Mouse (Mus musculus) stomach, embryonic 16.5 days (tissue): ENCODE results near the gene Pdk2. TPM values are rescaled to one million over a fixed set of nuclear protein-coding genes. Genes with fewer than 3 reads are reported as not detected.

Source experiments
- ATAC-seq: fragments of 200-750 bp; cut with Nextera tagmentation; 2 replicates; pipeline ENCODE4 v1.8.0; 2017; ENCODE audit warnings: moderate number of reproducible peaks, moderate TSS enrichment; ENCODE audit not compliant: insufficient read depth, low FRiP score
- H3K27ac ChIP-seq: fragments of 300-500 bp; sonication (generic); 2 replicates; pipeline ENCODE4 v1.5.1; 2014; ENCODE audit warnings: low read length
- H3K27me3 ChIP-seq: fragments of 300-500 bp; sonication (generic); 2 replicates; pipeline ENCODE4 v1.6.1; 2014; ENCODE audit warnings: low read length, control low read depth, mixed read lengths; ENCODE audit not compliant: control insufficient read depth, insufficient read depth
- H3K36me3 ChIP-seq: fragments of 300-500 bp; sonication (generic); 2 replicates; pipeline ENCODE4 v1.6.1; 2014; ENCODE audit warnings: low read length; ENCODE audit not compliant: control insufficient read depth, insufficient read depth
- H3K4me1 ChIP-seq: fragments of 300-500 bp; sonication (generic); 2 replicates; pipeline ENCODE4 v1.6.1; 2014; ENCODE audit warnings: low read length, control low read depth, mixed read lengths; ENCODE audit not compliant: control insufficient read depth, insufficient read depth
- H3K4me2 ChIP-seq: fragments of 300-500 bp; sonication (generic); 2 replicates; pipeline ENCODE4 v1.6.1; 2014; ENCODE audit warnings: low read depth, low read length, mixed read lengths
- H3K4me3 ChIP-seq: fragments of 300-500 bp; sonication (generic); replicated peaks from 2 replicates; pipeline ENCODE4 v1.5.1; 2014; ENCODE audit warnings: mild to moderate bottlenecking, low read length
- H3K9ac ChIP-seq: fragments of 300-500 bp; sonication (generic); 2 replicates; pipeline ENCODE4 v1.6.1; 2014; ENCODE audit warnings: low read length
- H3K9me3 ChIP-seq: fragments of 300-500 bp; sonication (generic); replicated peaks from 2 replicates; pipeline ENCODE4 v1.6.1; 2016; ENCODE audit warnings: low read length, control low read depth; ENCODE audit not compliant: control insufficient read depth
- WGBS: fragments of 180-500 bp; shearing (Covaris S2); extraction: QIAGEN DNeasy Blood & Tissue Kit; methylation state at CpG from one replicate; pipeline ENCODE4 v1.1.7; 2014; 5-methylcytosine and 5-hydroxymethylcytosine counted together
- polyA plus RNA-seq: library from polyadenylated mRNA; unstranded; fragments of >200 nt; fragmentation: Nextera tagmentation; extraction: Ambion mirVana; gene quantifications from 2 replicates; pipeline ENCODE4 v1.2.1, GENCODE M21; 2015

Gene Pdk2
- polyA plus RNA-seq, 1 experiment from 2014 or later = 37.9 TPM

- 73% methylated on average over 11 of the region's 11 CpGs for WGBS
- H3K4me1 ChIP-seq = peaks cover 7% of the 10 kb centered on the region; the same call in 1 of the 2 replicates
- H3K27ac ChIP-seq = no peak overlapping the region; the same call in 1 of the 2 replicates
- ATAC-seq = no peak
- H3K27me3 ChIP-seq = no peaks in the 10 kb centered on the region
- peak overlapping the region; percentile 32; the same call in 1 of the 2 replicates for H3K4me3 ChIP-seq
- H3K36me3 ChIP-seq = no peaks in the 10 kb centered on the region
- peak overlapping the region; percentile 52; the same call in 1 of the 2 replicates for H3K9ac ChIP-seq
- peak overlapping the region; percentile 54 for H3K4me2 ChIP-seq
- no peaks in the 10 kb centered on the region for H3K9me3 ChIP-seq
These were observed 61.5 kb downstream of the Pdk2 start for GRCm38 (mm10) chr11:94979462-94980179.

- Histone ChIP-seq H3K9me3 (no peaks in the 10 kb centered on the region), H3K27me3 (no peaks in the 10 kb centered on the region), H3K27ac (no peak overlapping the region; the same call in 1 of the 2 replicates), H3K9ac (peak overlapping the region; percentile 52; the same call in 1 of the 2 replicates), H3K4me2 (peak overlapping the region; percentile 54), H3K4me3 (peak overlapping the region; percentile 32), H3K4me1 (peaks cover 7% of the 10 kb centered on the region; the same call in 1 of the 2 replicates), H3K36me3 (no peaks in the 10 kb centered on the region)
- peak; percentile 95 for ATAC-seq
- under 1% methylated on average over 20 of the region's 20 CpGs for WGBS
These were observed 62.2 kb downstream of the Pdk2 start for GRCm38 (mm10) chr11:94978947-94979346.

GRCm38 (mm10) chr11:94978178-94978915, 62.8 kb downstream of the Pdk2 start:
- no peaks in the 10 kb centered on the region for H3K27me3 ChIP-seq
- peak overlapping the region; percentile 54 for H3K4me2 ChIP-seq
- H3K27ac ChIP-seq = no peak overlapping the region
- ATAC-seq = no peak; the same call in 1 of the 2 replicates
- H3K36me3 ChIP-seq = no peaks in the 10 kb centered on the region
- no peaks in the 10 kb centered on the region for H3K9me3 ChIP-seq
- WGBS = 42% methylated on average over 9 of the region's 9 CpGs
- peaks cover 7% of the 10 kb centered on the region; the same call in 1 of the 2 replicates for H3K4me1 ChIP-seq
- H3K9ac ChIP-seq = peak overlapping the region; percentile 37; the same call in 1 of the 2 replicates
- H3K4me3 ChIP-seq = peak overlapping the region; percentile 26

Other genes starting within 250 kb of the Pdk2 start
- gene Col1a1, start 105.1 kb downstream of the Pdk2 start, polyA plus RNA-seq = 2,066 and 2,076 TPM in 2 replicates
- gene Hils1, start 73.8 kb downstream of the Pdk2 start, polyA plus RNA-seq = not detected in 2 replicates
- gene Sgca, start 65.0 kb downstream of the Pdk2 start, polyA plus RNA-seq = 0.41 and 3.2 TPM in 2 replicates
- 6.6 and 8.0 TPM in 2 replicates for gene Ppp1r9b, start 50.3 kb downstream of the Pdk2 start, polyA plus RNA-seq
- 14.7 and 15.9 TPM in 2 replicates for gene Samd14, start 31.5 kb downstream of the Pdk2 start, polyA plus RNA-seq
- gene Itga3, start 35.4 kb upstream of the Pdk2 start, polyA plus RNA-seq = 19.4 and 19.9 TPM in 2 replicates
- gene Dlx3, start 78.8 kb upstream of the Pdk2 start, polyA plus RNA-seq = 3.0 and 3.9 TPM in 2 replicates
- gene Dlx4, start 104.9 kb upstream of the Pdk2 start, polyA plus RNA-seq = 0.99 and 1.7 TPM in 2 replicates
- gene Tac4, start 220.2 kb upstream of the Pdk2 start, polyA plus RNA-seq = 0.10 and 0.24 TPM in 2 replicates